Mouse (Mus musculus) bone marrow macrophage, adult 2 months (primary cell): ENCODE data around the gene Trim61.

Experiments
- CTCF ChIP-seq: IDR thresholded peaks from 2 replicates; pipeline ENCODE4 v1.5.1; 2012; ENCODE audit warnings: low read depth, mild to moderate bottlenecking, low read length, moderate library complexity
- POLR2A ChIP-seq: IDR thresholded peaks from 2 replicates; pipeline ENCODE4 v1.6.1; 2012; ENCODE audit warnings: mild to moderate bottlenecking, low read depth, low read length, borderline replicate concordance

DNA sequence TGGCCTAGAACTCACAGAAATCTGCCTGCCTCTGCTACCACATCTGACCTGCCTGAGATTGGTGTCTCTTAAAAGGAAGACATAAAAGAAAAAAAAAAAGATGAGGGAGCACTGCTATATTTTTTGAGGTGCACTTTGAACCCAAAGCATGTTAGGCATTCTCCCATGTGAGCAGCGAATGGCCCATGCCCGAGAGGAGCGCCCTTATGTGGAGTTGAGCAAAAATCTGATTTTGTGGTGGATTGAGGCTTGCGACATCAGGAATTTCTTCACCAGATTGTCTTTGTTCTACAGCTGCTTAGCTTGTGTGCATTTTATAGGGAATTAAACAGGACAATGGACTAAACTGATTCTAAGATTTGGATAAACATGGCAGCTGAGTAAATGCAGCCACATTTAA lies 28.9 kb upstream of the Trim61 start:
- TF ChIP-seq CTCF = no peak
- no peak for TF ChIP-seq POLR2A
